Mouse (Mus musculus): ENCODE data around the gene Tlr4.
A peak's percentile ranks its signal among the peaks of the same experiment; 100 is the strongest.

The Tlr4 gene

DNA sequence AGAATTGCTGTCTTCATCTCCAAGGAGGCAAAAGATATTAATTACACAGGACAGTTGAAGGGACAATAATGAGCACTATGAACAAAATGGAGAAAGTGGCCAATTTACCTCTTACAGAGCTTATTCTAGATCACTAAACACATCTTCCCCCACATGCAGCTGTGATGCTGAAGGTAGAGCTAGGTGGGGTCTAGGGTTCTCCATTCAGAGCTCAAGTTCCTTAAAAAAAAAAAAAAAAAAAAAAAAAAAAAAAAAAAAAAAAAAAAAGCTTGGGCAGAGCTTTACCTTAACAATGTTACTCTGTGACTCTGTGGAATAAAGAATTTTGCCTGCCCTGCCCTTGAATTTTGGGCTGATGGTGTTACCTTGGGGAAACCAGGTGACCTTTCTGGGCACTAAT is 46.0 kb downstream of the Tlr4 start:
- TF ChIP-seq GATA4 (IDR thresholded peaks at IDR 0.05; ENCODE audit: insufficient replicate concordance, low read length) = no peak

DNA sequence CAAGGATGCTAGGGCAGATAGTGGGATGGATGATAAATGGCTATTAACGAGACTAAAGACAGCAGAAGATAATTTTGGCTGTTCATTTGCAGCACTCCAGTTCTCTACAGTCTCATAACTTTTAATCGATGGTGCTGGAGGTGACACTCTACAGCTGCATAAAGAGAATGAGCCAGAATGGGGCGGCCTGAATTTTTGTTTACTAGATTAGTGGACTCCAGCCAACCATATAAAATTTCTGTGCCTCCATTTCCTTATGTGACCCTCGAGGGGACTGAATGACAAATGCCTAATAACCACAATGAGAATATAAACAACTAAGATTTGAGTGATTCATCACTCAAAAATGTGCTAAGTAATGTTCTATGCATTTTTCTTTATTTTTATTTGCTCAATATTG is 48.4 kb downstream of the Tlr4 start:
- TF ChIP-seq GATA4 (IDR thresholded peaks at IDR 0.05; ENCODE audit: insufficient replicate concordance, low read length) = no peak

DNA sequence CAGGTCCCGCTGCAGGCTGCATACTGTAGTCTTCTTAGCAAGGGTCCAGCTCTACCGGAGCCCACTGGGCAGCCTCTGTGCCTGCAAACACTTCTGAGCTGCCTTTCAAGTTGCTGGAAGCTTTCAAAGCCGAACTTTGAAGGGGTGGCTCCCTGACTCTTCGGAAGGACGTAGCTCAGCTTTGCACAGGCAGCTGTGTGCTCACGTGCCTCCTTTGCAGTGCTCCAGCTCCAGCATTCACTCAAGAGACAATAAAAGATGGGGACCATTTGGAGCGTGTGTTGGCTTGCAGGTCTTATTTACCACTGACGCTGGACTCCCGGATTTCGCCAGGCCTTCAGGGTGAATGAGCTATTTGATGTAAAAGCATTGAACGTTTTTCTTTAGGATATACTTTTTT is 50.2 kb downstream of the Tlr4 start:
- no peak for TF ChIP-seq GATA4 (IDR thresholded peaks at IDR 0.05; ENCODE audit: insufficient replicate concordance, low read length)

DNA sequence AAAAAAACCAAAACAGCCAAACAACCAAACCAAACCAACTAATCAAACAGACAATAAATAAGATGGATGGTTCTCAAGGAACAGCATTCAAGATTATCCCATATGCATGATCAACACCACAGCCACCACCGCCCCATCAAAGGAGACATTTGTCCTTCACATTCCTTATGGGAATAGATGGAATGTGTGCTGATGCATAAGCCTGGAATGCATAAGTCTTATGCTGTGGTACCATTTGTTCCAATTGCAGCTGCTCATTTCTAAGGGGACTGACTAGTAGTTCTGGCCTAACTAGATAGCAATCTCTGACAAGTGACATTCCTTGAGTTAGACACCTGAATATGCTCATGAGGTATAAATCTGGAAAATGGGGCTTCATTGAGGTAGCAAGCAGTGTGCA is 54.1 kb downstream of the Tlr4 start:
- TF ChIP-seq GATA4 (IDR thresholded peaks at IDR 0.05; ENCODE audit: insufficient replicate concordance, low read length) = no peak

DNA sequence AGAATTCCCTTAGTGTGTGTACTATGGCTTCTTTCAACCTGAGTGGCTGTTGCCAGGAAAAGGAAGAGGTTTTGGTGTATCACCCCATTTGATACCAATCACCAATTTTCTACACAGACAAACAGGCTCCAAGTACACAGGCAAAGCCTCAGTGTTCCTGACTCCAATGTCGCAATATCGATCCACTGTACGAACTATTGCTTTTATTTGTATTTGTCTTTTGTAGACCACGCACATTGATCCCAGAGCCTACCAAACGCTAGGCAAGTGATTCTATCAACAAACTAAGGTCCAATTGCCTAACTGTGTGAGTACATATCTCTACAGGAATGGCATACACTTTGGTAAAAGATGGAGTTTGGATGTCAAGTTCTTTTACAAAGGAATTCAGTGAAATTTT is 55.9 kb downstream of the Tlr4 start:
- TF ChIP-seq GATA4 (IDR thresholded peaks at IDR 0.05; ENCODE audit: insufficient replicate concordance, low read length) = peak; percentile 54; the same call in 1 of the 2 replicates

DNA sequence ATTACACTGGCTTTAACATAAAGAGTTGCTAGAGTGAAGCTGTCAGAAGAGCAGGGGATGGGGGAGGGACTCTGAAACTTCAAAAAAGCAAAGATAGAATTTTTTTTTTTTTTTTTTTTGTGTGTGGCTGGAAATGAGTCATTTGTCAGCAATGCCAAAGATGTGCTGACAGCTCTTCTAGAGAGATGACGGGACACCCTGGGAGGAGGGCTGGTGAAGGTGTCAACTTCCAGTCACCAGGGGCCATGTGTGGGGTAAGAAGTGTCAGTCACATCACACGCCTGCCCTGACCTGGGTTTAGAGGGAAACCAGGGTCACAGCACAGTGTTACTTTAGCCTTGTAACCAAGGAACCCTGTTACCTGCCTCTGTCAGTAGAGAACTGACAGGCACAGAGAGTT is 67.2 kb downstream of the Tlr4 start:
- no peak for TF ChIP-seq GATA4 (IDR thresholded peaks at IDR 0.05; ENCODE audit: insufficient replicate concordance, low read length)

DNA sequence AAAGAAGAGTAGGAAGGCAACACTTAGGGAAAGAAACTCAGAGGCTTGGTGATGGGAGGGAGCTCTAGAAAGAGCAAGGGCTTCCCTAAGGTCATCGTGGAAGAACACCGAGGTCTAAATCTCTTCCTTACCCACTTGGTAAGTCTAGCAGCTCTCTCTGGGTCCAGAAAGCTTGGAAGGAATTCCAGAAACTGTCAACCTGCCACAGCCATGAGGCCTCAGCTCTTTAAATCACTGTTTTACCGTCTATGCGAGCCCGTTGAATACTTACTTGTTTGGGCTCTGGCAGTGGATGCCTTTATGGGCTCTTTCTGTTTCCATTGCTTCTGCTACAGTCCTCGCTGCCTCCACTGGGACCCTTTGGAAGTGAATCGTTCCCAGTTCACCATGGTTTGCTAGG is 67.6 kb downstream of the Tlr4 start:
- no peak for TF ChIP-seq GATA4 (IDR thresholded peaks at IDR 0.05; ENCODE audit: insufficient replicate concordance, low read length)

DNA sequence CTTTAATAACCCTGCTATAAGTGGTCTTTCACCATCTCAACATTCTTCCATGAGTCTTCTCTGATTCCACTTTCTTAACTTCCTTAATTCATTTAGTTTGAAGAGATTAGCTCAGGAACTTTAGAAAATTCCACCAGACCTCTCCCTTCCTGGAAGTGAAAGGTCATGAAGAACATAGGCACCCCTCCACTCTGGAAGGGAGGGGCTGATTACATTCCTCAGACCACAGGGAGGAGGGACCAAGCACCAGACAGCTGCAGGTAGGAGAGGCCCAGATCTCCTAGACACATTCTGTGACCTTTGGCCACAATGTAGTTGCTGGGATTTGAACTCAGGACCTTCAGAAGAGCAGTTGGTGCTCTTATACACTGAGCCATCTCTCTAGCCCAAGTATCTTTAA is 72.7 kb downstream of the Tlr4 start:
- no peak for TF ChIP-seq GATA4 (IDR thresholded peaks at IDR 0.05; ENCODE audit: insufficient replicate concordance, low read length)

DNA sequence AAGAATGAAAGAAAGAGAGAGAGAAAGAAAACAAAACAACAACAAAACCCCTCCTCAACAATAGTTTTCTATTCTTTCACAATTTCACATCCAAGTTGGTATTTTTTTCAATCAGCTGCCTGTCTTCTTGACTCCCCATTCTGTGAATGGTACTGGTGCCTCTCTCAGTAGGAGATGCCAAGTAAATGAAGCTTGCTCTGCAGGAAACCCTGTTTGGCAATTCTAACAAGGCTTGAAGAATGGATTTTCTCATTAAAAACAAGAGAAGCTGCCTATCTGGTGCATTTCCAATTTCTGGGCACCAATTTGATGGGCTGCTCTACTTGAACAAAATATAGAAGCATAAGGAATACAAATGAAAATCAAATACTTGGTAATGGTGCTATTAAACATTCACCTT is 74.1 kb downstream of the Tlr4 start:
- TF ChIP-seq GATA4 (IDR thresholded peaks at IDR 0.05; ENCODE audit: insufficient replicate concordance, low read length) = no peak

DNA sequence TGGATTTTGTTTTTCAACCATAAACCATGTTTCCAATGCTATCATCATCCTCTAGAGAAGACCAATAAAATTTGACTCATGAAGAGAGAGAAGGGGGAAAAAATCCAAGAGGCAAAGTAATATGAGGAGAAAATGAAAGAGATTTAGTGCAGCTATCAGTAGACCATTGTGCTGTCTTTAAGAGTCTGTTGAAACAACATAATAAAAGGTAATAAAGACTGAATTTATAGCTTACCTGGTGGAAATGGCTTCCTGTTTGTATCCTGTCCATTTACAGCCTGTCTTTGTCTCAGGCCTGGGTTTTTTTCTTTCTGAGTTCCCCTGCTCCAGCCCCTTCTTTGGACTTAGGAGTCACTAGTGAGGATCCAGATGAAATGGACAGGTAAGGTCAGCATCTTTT is 81.0 kb downstream of the Tlr4 start:
- TF ChIP-seq GATA4 (IDR thresholded peaks at IDR 0.05; ENCODE audit: insufficient replicate concordance, low read length) = no peak

DNA sequence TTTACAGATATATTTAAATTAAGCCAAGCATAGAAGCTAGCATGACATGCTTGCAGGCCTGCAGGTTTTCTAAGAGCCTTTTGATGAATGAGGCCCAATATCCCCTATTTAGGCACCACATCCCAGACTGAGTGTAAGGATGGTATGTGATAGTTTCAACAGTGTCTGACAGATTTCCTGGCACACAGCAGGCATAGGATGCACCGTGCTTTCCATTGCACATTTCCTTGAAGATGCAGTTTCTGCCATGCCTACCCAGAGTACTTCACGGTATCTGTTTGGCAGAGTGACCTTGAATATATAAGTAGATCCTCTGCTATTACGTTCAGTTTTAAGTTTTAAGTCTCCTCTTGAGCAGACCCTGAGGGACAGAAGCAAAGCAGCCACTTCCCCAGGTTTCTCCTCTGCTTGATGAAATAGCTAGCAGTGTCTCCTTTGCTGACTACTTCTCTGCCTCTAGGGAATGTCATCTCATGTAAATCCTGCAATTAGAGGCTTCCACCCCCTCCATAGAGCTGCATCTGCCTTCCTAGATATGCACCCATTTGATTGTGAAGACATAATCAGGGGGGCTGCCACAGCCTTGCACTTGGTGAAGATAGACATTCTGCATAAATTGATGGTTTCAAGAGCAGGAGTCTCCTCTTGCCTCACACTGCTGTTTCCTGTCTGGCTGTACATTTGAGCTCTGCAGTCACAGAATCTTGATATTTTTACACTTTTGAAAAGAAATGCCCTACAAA is 92.4 kb downstream of the Tlr4 start:
- no peak for TF ChIP-seq GATA4 (IDR thresholded peaks at IDR 0.05; ENCODE audit: insufficient replicate concordance, low read length)

DNA sequence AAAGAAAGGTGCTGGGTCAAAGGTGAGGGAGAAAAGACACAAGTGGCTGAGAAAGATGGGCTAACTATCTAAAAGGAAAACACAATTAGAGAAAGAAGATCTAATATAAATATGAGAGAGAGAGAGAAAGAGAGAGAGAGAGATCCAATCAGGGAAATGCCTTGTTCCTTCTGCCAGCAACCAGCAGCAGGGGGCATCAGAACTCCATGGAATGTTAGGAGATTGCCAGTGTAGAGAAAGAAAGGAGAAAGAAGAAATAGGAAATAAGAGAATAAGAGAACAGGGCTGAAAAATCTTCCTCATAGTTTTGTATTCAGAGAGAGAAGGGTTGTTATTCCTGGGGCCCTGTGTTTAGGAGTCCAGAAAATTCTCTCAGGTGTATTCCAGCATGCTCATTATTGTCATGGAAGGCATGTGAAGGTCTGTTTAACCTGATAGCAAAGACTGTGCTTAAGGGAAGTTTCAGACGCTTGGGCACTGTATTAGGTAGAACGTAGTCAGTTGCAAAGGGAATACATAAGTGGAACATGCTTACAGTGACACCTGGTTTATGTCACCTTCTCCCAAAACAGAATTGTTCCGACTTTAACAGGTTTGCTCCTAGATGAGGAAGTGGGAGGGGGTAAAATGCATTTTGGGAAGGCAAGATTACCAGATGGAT is 96.4 kb downstream of the Tlr4 start:
- no peak for TF ChIP-seq GATA4 (IDR thresholded peaks at IDR 0.05; ENCODE audit: insufficient replicate concordance, low read length)

DNA sequence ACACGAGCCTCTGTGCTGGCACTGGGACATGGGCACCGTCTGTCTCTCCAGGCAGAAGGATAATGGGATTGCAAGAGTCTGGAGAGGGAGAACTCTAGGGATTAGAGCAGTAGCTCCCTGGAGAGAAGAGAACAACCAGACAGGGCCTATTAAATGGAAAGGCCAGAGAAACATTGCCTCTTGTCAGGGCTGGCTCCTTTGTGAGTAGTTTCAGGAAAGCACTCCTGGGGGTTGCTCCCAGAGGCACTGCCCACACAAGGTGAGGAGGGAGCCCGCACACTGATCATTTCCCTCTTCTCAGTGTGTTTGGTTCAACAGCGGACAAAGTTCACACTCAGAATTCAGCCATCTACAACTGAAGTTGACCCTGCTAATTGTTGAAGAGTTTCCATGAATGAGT is 98.7 kb downstream of the Tlr4 start:
- no peak for TF ChIP-seq GATA4 (IDR thresholded peaks at IDR 0.05; ENCODE audit: insufficient replicate concordance, low read length)

DNA sequence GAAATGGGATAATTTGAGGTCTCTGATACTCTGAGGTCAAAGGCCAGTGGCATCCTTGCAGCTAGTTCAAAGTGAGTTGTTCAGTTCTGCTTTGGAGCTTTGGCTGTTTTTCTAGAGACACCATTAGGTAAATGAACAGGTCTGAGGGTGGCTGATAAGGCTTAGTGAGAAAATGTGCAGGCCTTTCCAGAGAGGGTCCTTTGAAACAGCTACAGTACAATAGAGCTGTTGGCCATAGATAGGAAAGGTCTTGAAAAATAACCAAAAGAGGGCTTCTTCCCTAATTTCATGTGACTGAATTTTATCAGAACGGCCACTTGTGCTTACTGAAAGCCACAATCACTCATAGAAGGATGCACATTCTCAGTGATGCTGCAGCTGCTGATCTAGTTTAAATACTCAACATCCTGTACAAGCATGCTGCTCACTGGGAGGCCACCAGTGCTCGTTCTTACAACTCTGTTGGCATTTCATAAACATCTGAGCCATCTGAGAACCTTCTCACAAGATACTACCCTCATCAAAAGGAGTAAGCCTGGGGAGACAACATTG is 100.2 kb downstream of the Tlr4 start:
- TF ChIP-seq GATA4 (IDR thresholded peaks at IDR 0.05; ENCODE audit: insufficient replicate concordance, low read length) = no peak

DNA sequence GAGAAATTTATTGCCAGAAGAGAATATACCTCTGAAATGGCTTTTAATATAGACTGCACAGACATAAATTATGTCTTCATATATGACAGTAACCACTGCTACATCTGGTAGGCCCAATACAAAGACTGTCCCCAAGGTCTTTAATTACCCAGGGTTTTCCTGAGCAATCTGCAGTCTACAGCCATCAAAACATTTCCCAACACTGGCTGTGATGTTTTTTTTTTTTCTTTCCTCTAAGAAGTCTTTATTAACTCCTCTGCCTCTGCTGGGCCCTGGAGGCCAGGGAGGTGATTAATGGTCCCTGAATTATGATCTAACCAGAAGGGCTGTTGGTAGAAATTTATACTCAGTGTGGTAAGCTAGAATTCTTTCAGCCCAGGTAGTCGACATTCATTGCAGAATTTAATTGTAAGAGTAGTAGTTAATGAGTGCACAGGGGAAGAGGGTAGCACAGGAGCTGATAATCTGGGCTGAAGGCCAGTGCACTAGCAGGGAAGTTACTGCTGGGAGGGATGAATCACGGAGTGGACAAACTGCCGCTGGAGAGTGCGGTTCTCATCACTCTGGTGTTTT is 111.2 kb downstream of the Tlr4 start:
- no peak for TF ChIP-seq GATA4 (IDR thresholded peaks at IDR 0.05; ENCODE audit: insufficient replicate concordance, low read length)

DNA sequence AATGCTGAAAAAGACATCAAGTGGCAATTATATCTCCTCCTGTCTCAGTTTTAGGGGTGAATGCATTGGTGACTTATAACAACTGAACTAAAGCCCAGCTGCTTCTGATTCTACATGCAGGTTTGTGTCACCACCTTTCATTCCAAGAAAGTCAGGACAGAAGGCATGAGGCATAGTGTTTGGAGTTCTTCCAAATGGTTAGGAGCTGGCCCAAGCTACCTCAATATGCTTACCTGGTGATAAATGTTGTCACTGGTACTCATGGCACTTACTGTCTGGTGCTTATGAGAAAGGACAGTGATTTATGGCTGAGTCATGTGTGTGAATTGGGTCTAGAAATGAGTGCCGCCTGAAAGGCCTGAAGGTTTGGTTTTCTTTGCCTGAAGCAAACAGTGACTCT is 114.5 kb downstream of the Tlr4 start:
- no peak for TF ChIP-seq GATA4 (IDR thresholded peaks at IDR 0.05; ENCODE audit: insufficient replicate concordance, low read length)

Measured in liver, adult (tissue).